Mouse (Mus musculus) cerebral cortex, adult 2 months (tissue): Measurements from ENCODE around the gene S100a1.

Experiments
- WGBS: fragments of 180-500 bp; shearing (Covaris S2); methylation state at CpG from one replicate; pipeline ENCODE4 v1.1.7; 2018; 5-methylcytosine and 5-hydroxymethylcytosine counted together

The S100a1 gene

DNA sequence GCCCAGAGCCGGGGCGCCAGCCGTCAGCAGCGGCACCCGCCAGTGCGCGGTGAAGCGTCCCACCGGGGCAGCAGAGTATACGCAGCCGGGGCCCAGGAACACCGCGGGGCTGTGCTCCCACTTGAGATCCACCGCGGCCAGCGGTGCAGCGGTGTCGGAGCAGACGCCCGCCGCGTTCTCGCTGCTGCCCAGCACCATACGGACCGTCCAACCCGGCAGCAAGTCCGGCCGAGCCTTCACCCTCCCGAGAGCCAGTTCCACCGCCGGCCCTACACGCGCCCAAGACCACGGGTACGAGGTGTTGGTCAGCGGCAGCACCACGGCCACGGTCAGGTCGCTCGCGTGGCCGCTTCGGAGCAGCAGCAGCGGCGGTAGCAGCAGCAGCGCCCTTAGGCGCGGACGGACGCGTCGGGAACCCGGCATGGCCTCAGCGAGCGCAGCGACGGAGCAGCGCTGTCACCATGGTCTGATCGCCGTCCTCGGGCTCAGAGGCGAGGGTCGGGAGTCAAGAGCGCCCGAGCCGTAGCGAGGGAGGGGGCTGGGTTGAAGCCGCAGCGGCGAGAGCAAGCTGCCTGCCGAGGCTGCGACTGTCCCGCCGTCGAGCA, 49.0 kb downstream of the S100a1 start:
- 1% methylated on average over 75 of the region's 75 CpGs for WGBS

DNA sequence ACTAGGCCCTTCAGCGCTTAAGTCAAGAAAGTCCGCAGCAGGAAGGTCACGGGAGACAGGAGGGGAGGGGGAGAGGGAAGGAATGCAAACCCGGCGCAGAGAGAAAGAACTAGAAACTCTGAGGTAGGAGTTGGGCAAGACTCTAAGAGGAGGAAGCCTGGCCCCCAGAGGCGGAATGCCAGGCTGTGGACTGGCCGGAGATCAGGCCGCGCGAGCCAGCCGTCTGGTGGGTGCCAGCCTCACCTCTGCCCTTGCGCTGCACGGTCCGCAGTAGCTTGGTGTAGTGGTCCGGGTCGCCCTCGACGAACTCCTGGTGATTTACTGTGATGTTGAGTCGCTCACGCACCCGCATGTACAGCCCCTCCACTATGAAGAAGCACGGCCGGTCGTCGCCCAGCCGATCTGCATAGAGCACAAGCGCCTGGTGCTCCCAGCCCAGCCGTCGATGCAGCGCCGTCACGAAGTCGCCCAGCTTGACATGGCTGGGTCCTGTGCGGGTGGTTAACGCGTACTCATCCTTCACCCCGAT, 49.6 kb downstream of the S100a1 start:
- 31% methylated on average over 37 of the region's 37 CpGs for WGBS

DNA sequence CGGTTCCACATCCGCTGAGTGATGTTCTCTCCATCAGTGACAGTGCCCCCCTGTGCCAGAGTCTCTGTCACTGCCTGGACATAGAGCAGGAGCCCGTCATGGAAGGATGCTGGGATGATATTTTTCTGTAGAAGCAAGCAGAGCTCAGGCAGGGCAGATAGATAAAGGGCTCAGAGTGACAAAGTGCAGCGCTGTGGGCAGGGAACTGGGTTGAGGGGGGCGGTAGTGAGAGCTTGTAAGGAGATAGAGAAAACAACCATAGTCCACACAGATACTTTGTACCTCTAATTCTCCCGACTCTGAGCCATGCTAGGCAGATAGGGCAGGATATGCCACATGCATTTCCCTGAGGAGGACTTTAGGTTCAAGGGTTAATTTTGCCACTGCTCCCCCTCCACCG, 51.6 kb downstream of the S100a1 start:
- 60% methylated on average over 7 of the region's 7 CpGs for WGBS

DNA sequence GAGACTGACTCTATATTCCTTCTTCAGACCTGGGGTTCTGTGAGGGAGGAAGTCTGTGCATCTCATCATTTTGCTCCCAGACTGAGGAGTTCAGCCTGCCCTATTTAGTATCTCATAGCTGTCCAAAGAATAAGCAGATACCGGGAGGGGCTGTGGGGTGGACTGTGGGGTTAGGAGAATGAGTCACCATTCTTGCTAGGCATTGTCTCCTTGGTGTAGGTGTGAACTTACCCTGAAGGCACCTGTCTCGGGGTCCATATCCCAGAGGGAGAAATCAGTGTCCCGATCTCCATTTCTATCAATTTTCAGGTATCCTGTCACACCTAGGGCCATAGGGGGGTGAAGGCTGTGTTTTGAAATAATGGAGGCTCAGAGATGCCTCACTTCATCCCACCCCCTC, 52.3 kb downstream of the S100a1 start:
- WGBS = 91% methylated on average over 3 of the region's 3 CpGs
